In the genomic region with DNA sequence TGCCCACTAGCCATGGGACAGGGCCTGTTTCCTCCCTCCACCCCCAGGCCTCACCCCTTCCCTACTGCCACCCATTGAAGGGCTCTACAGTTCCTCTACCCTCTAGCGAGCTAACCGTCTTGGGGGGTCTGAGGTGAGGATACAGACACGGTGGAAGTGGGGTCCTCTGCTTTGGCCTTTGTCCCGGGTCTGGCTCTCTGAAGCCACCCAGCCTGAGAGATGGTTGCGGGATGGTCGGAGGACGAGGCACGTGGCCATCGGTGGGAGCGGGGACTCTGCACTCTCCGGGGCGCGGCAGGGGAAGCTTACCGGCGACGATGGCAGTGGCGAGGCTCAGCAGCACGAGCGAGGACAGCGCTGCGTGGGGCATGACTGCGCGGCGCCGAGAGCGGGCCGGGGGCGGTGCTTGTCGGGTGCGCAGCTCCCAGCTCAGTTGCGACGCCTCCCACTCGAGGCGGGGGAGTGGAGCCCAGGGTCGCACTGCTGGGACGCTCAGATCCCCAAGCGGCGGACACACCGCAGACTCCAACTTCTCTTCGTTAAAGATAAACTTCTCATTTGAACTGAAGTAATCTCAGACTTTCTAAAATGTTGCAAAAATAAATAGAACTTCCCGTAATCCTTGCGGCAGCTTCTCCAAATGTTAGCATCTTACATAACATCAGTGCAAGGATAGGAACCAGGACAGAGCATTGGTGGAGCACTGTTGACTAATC, we compare ENCODE assay signal across 8 mouse cellular contexts. TPM values are rescaled to one million over a fixed set of nuclear protein-coding genes. Genes with fewer than 3 reads are reported as not detected.
A peak's percentile ranks its signal among the peaks of the same experiment; 100 is the strongest.
DNase-seq lines count a peak whose midpoint lies in the region; ATAC-seq and TF ChIP-seq lines count a peak whose summit lies in the region.

No protein-coding gene starts in this region.

- H3K4me1 ChIP-seq in forebrain, embryonic 12.5 days = peaks cover 16% of the 10 kb centered on the region
- H3K4me1 ChIP-seq in heart, embryonic 15.5 days (replicated peaks) = peaks cover 10% of the 10 kb centered on the region
- peaks cover 19% of the 10 kb centered on the region for H3K4me1 ChIP-seq in liver, adult 2 months (ENCODE audit: control insufficient read depth, insufficient read depth, low read length)
- no peaks in the 10 kb centered on the region for H3K4me1 ChIP-seq in midbrain, postnatal 0 days (ENCODE audit: insufficient read depth, low read length)

- peak; percentile 91 for TF ChIP-seq POLR2A in liver, adult 2 months (IDR thresholded peaks at IDR 0.05; ENCODE audit: extremely low read depth, insufficient read depth, low read length)

- H3K4me3 ChIP-seq in forebrain, embryonic 12.5 days (replicated peaks) = peak overlapping the region; percentile 46
- H3K4me3 ChIP-seq in heart, embryonic 15.5 days = peak overlapping the region; percentile 57
- peak overlapping the region; percentile 79 for H3K4me3 ChIP-seq in liver, adult 2 months (ENCODE audit: insufficient read depth, low read depth, low read length)
- peak overlapping the region; percentile 47 for H3K4me3 ChIP-seq in midbrain, postnatal 0 days (ENCODE audit: low read depth, low read length)

- peaks cover 20% of the 10 kb centered on the region; the same call in 1 of the 2 replicates for H3K79me2 ChIP-seq in liver, adult 2 months (ENCODE audit: control insufficient read depth, insufficient read depth, low read length)

- H3K36me3 ChIP-seq in forebrain, embryonic 12.5 days (replicated peaks) = no peaks in the 10 kb centered on the region
- H3K36me3 ChIP-seq in heart, embryonic 15.5 days = no peaks in the 10 kb centered on the region
- peaks cover 18% of the 10 kb centered on the region for H3K36me3 ChIP-seq in liver, adult 2 months (ENCODE audit: control insufficient read depth, insufficient read depth, low read length)
- H3K36me3 ChIP-seq in midbrain, postnatal 0 days (ENCODE audit: insufficient read depth, low read length) = no peaks in the 10 kb centered on the region

- H3K4me2 ChIP-seq in forebrain, embryonic 12.5 days = peak overlapping the region; percentile 92
- peak overlapping the region; percentile 95 for H3K4me2 ChIP-seq in heart, embryonic 15.5 days
- peak overlapping the region; percentile 99 for H3K4me2 ChIP-seq in midbrain, postnatal 0 days (ENCODE audit: low read depth, low read length, poor library complexity, severe bottlenecking)

- no peak for TF ChIP-seq CTCF in liver, adult 2 months (IDR thresholded peaks at IDR 0.05; ENCODE audit: low read depth, low read length)
- peak; percentile 7; the same call in 1 of the 2 replicates for TF ChIP-seq CTCF in midbrain, postnatal 0 days (IDR thresholded peaks at IDR 0.05)

- peak; percentile 55 for DNase-seq in 3T3-L1 (ENCODE audit: low read depth, low spot score)
- peak; percentile 66 for DNase-seq in brain, adult 2 months (ENCODE audit: low read depth, low spot score)
- peak; percentile 88 for DNase-seq in kidney, postnatal 10 days
- DNase-seq in liver, adult 2 months (ENCODE audit: extremely low read depth, low read depth, low spot score) = peak; percentile 59
- peak; percentile 26 for DNase-seq in midbrain, postnatal 0 days (ENCODE audit: low spot score)
- DNase-seq in spleen, postnatal 36 days (ENCODE audit: low spot score in 2 of 2) = peak; percentile 53 to 55

- H3K27ac ChIP-seq in forebrain, embryonic 12.5 days = no peak overlapping the region
- H3K27ac ChIP-seq in heart, embryonic 15.5 days = no peak overlapping the region
- H3K27ac ChIP-seq in liver, adult 2 months (replicated peaks; ENCODE audit: insufficient read depth, low read depth, low read length) = peak overlapping the region; percentile 99
- no peak overlapping the region for H3K27ac ChIP-seq in midbrain, postnatal 0 days (ENCODE audit: low read depth, low read length)

- peaks cover 40% of the 10 kb centered on the region for H3K27me3 ChIP-seq in forebrain, embryonic 12.5 days
- no peaks in the 10 kb centered on the region for H3K27me3 ChIP-seq in heart, embryonic 15.5 days
- no peaks in the 10 kb centered on the region for H3K27me3 ChIP-seq in liver, adult 2 months (ENCODE audit: control insufficient read depth, insufficient read depth, low read length)
- peaks cover 6% of the 10 kb centered on the region; the same call in 1 of the 2 replicates for H3K27me3 ChIP-seq in midbrain, postnatal 0 days (ENCODE audit: insufficient read depth, low read length)

- ATAC-seq in forebrain, embryonic 12.5 days (ENCODE audit: low FRiP score) = peak; percentile 86
- peak; percentile 89 for ATAC-seq in heart, embryonic 15.5 days (replicated peaks; ENCODE audit: insufficient number of reproducible peaks, insufficient read depth, low FRiP score, low read depth)
- ATAC-seq in midbrain, postnatal 0 days (ENCODE audit: low FRiP score) = peak; percentile 72

- no peaks in the 10 kb centered on the region for H3K9me3 ChIP-seq in forebrain, embryonic 12.5 days
- no peaks in the 10 kb centered on the region for H3K9me3 ChIP-seq in heart, embryonic 15.5 days (replicated peaks)
- H3K9me3 ChIP-seq in midbrain, postnatal 0 days (ENCODE audit: low read length) = no peaks in the 10 kb centered on the region

- H3K9ac ChIP-seq in forebrain, embryonic 12.5 days = peak overlapping the region; percentile 51
- H3K9ac ChIP-seq in heart, embryonic 15.5 days = peak overlapping the region; percentile 60
- H3K9ac ChIP-seq in liver, adult 2 months (ENCODE audit: low read depth, low read length) = peak overlapping the region; percentile 94
- H3K9ac ChIP-seq in midbrain, postnatal 0 days (replicated peaks; ENCODE audit: low read length, poor library complexity, severe bottlenecking) = peak overlapping the region; percentile 46

- WGBS in forebrain, embryonic 12.5 days = 1% methylated on average over 41 of the region's 42 CpGs
- WGBS in heart, embryonic 15.5 days = under 1% methylated on average over 42 of the region's 42 CpGs
- WGBS in liver, adult 2 months = under 1% methylated on average over 42 of the region's 42 CpGs
- WGBS in midbrain, postnatal 0 days = under 1% methylated on average over 39 of the region's 42 CpGs

RNA-seq across cellular contexts. Expression of a gene that starts 0.4 kb away (rescaled TPM):
- polyA plus RNA-seq in forebrain, embryonic 12.5 days (2016; fragmentation: Nextera tagmentation; extraction: Ambion mirVana) = 9.3 and 13.2 TPM in 2 replicates
- polyA plus RNA-seq in heart, embryonic 15.5 days (2015; fragmentation: Nextera tagmentation; extraction: Ambion mirVana) = 16.5 and 18.2 TPM in 2 replicates
- total RNA-seq in liver, adult 2 months (2014; rRNA removed) = 440 and 468 TPM in 2 replicates
- 200 and 218 TPM in 2 replicates for polyA plus RNA-seq in liver, adult 2 months (2012; rRNA removed)
- total RNA-seq in midbrain, postnatal 0 days (2014; rRNA removed) = 3.6 and 6.1 TPM in 2 replicates
- 16.8 and 17.4 TPM in 2 replicates for polyA plus RNA-seq in midbrain, postnatal 0 days (2015; fragmentation: Nextera tagmentation; extraction: Ambion mirVana)

Comparison
In these comparisons a context has a peak if more than half of its experiments do, and no peak if none do; other contexts are left out.
1. DNase-seq: peak in every context shown above with its lines; median percentile 88 in kidney, postnatal 10 days; 66 in brain, adult 2 months; 59 in liver, adult 2 months; 55 in 3T3-L1; 54 in spleen, postnatal 36 days; 26 in midbrain, postnatal 0 days.
2. RNA of a gene that starts 0.4 kb away (polyA plus RNA-seq): 200 to 218 TPM in liver, adult 2 months; 16.8 to 17.4 TPM in midbrain, postnatal 0 days, 16.5 to 18.2 TPM in heart, embryonic 15.5 days and 9.3 to 13.2 TPM in forebrain, embryonic 12.5 days; every median in the first group is over 10 times any median in the second.
3. Peak in every context shown above with its lines, with median percentiles within 50 percentile points of each other: ATAC-seq, H3K4me2 ChIP-seq, H3K4me3 ChIP-seq and H3K9ac ChIP-seq.